Mouse (Mus musculus): ENCODE data around the gene Dtx2. TPM values are rescaled to one million over a fixed set of nuclear protein-coding genes. Genes with fewer than 3 reads are reported as not detected.
"Not testable (repeated sequence)": the region's sequence is repeated elsewhere in the genome, so short reads cannot be mapped to it uniquely, and the experiment has no call there.

Dtx2 gene
- polyA plus RNA-seq, 1 experiment from 2014 or later = 25.6 TPM

GRCm38 (mm10) chr5:136052861-136053655, 58.5 kb downstream of the Dtx2 start:
- no peaks in the 10 kb centered on the region for H3K36me3 ChIP-seq
- H3K9me3 ChIP-seq = no peaks in the 10 kb centered on the region
- no peak for ATAC-seq (ENCODE audit: low read depth)
- no peak overlapping the region for H3K4me2 ChIP-seq
- H3K27ac ChIP-seq (replicated peaks) = no peak overlapping the region
- H3K4me1 ChIP-seq (replicated peaks) = peaks cover 14% of the 10 kb centered on the region
- no peaks in the 10 kb centered on the region for H3K27me3 ChIP-seq
- WGBS = 82% methylated on average over 8 of the region's 8 CpGs
- H3K4me3 ChIP-seq = no peak overlapping the region
- H3K9ac ChIP-seq = no peak overlapping the region

GRCm38 (mm10) chr5:136054301-136055077, 59.9 kb downstream of the Dtx2 start, which contains the start of gene Upk3bl:
TSS of gene Upk3bl (plus strand) at chr5:136054492.
- Histone ChIP-seq H3K9ac (no peak within 1 kb of the TSS), H3K27me3 (no peaks in the 10 kb centered on the region), H3K27ac (replicated peaks) (no peak within 1 kb of the TSS), H3K4me2 (no peak within 1 kb of the TSS), H3K4me3 (no peak within 1 kb of the TSS), H3K9me3 (no peaks in the 10 kb centered on the region), H3K36me3 (no peaks in the 10 kb centered on the region), H3K4me1 (replicated peaks) (peaks cover 14% of the 10 kb centered on the region)
- ATAC-seq (ENCODE audit: low read depth) = no peak
- 94% methylated on average over 11 of the region's 11 CpGs for WGBS

GRCm38 (mm10) chr5:136056062-136056461, 61.5 kb downstream of the Dtx2 start:
- Histone ChIP-seq H3K4me2 (no peak overlapping the region), H3K4me3 (no peak overlapping the region), H3K36me3 (no peaks in the 10 kb centered on the region), H3K9ac (no peak overlapping the region), H3K27me3 (no peaks in the 10 kb centered on the region), H3K27ac (replicated peaks) (no peak overlapping the region), H3K4me1 (replicated peaks) (peaks cover 13% of the 10 kb centered on the region), H3K9me3 (no peaks in the 10 kb centered on the region)
- ATAC-seq (ENCODE audit: low read depth) = no peak
- WGBS = 45% methylated on average over 4 of the region's 4 CpGs

GRCm38 (mm10) chr5:136057085-136057484, 62.5 kb downstream of the Dtx2 start:
- no peak overlapping the region for H3K9ac ChIP-seq
- H3K4me3 ChIP-seq = no peak overlapping the region
- peaks cover 3% of the 10 kb centered on the region for H3K4me1 ChIP-seq (replicated peaks)
- 26% methylated on average over 8 of the region's 8 CpGs for WGBS
- H3K27ac ChIP-seq (replicated peaks) = no peak overlapping the region
- no peak for ATAC-seq (ENCODE audit: low read depth)
- H3K36me3 ChIP-seq = no peaks in the 10 kb centered on the region
- no peaks in the 10 kb centered on the region for H3K9me3 ChIP-seq
- H3K4me2 ChIP-seq = no peak overlapping the region
- H3K27me3 ChIP-seq = 0 out of 2 replicates have a peak, but pooled peaks cover 2% of the 10 kb centered on the region

- ATAC-seq (ENCODE audit: low read depth) = no peak
- H3K9ac ChIP-seq = no peak overlapping the region
These were observed 67.0 kb downstream of the Dtx2 start for GRCm38 (mm10) chr5:136061567-136061966.

GRCm38 (mm10) chr5:136063920-136064319, 69.3 kb downstream of the Dtx2 start:
- no peak for ATAC-seq (ENCODE audit: low read depth)
- Histone ChIP-seq H3K9ac (no peak overlapping the region), H3K27ac (replicated peaks) (no peak overlapping the region), H3K4me3 (no peak overlapping the region), H3K9me3 (no peaks in the 10 kb centered on the region), H3K4me1 (replicated peaks) (no peaks in the 10 kb centered on the region), H3K4me2 (no peak overlapping the region), H3K27me3 (0 out of 2 replicates have a peak, but pooled peaks cover 2% of the 10 kb centered on the region), H3K36me3 (no peaks in the 10 kb centered on the region)
- 92% methylated on average over 10 of the region's 10 CpGs for WGBS

More at GRCm38 (mm10) chr5:136061567-136061966, 67.0 kb downstream of the Dtx2 start:
- WGBS = 12% methylated on average over 12 of the region's 12 CpGs
- no peaks in the 10 kb centered on the region; the same call in 1 of the 2 replicates for H3K4me1 ChIP-seq (replicated peaks)
- no peak overlapping the region for H3K27ac ChIP-seq (replicated peaks)
- 0 out of 2 replicates have a peak, but pooled peaks cover 2% of the 10 kb centered on the region for H3K27me3 ChIP-seq
- H3K4me3 ChIP-seq = no peak overlapping the region
- H3K9me3 ChIP-seq = no peaks in the 10 kb centered on the region
- H3K4me2 ChIP-seq = no peak overlapping the region
- H3K36me3 ChIP-seq = no peaks in the 10 kb centered on the region

GRCm38 (mm10) chr5:136066404-136067148, 72.0 kb downstream of the Dtx2 start:
- H3K36me3 ChIP-seq; H3K9ac ChIP-seq; H3K4me3 ChIP-seq; H3K27me3 ChIP-seq; H3K4me1 ChIP-seq (replicated peaks); ATAC-seq (ENCODE audit: low read depth); H3K9me3 ChIP-seq; H3K27ac ChIP-seq (replicated peaks); H3K4me2 ChIP-seq: not testable (repeated sequence)
- 75% methylated on average over 11 of the region's 11 CpGs for WGBS

GRCm38 (mm10) chr5:136069411-136069810, 74.8 kb downstream of the Dtx2 start:
- Histone ChIP-seq H3K4me1 (replicated peaks) (peaks cover 4% of the 10 kb centered on the region; the same call in 1 of the 2 replicates), H3K27ac (replicated peaks) (no peak overlapping the region), H3K4me2 (no peak overlapping the region), H3K4me3 (no peak overlapping the region), H3K9ac (no peak overlapping the region), H3K27me3 (no peaks in the 10 kb centered on the region), H3K36me3 (no peaks in the 10 kb centered on the region), H3K9me3 (no peaks in the 10 kb centered on the region)
- WGBS = 67% methylated on average over 2 of the region's 2 CpGs
- ATAC-seq (ENCODE audit: low read depth) = no peak

GRCm38 (mm10) chr5:136073051-136073450, 78.5 kb downstream of the Dtx2 start:
- no peaks in the 10 kb centered on the region for H3K9me3 ChIP-seq
- WGBS = 62% methylated on average over 6 of the region's 6 CpGs

GRCm38 (mm10) chr5:136073526-136073925, 78.9 kb downstream of the Dtx2 start:
- peaks cover 13% of the 10 kb centered on the region for H3K4me1 ChIP-seq (replicated peaks)
- H3K27me3 ChIP-seq = no peaks in the 10 kb centered on the region
- WGBS = 69% methylated on average over 11 of the region's 11 CpGs
- ATAC-seq (ENCODE audit: low read depth) = no peak
- no peak overlapping the region for H3K4me3 ChIP-seq
- H3K27ac ChIP-seq (replicated peaks) = no peak overlapping the region
- H3K9me3 ChIP-seq = no peaks in the 10 kb centered on the region
- no peak overlapping the region for H3K9ac ChIP-seq
- no peak overlapping the region for H3K4me2 ChIP-seq
- no peaks in the 10 kb centered on the region for H3K36me3 ChIP-seq

More at GRCm38 (mm10) chr5:136073051-136073450, 78.5 kb downstream of the Dtx2 start:
- H3K4me1 ChIP-seq (replicated peaks) = peaks cover 13% of the 10 kb centered on the region
- ATAC-seq (ENCODE audit: low read depth) = no peak
- no peak overlapping the region for H3K4me3 ChIP-seq
- no peak overlapping the region for H3K27ac ChIP-seq (replicated peaks)
- no peak overlapping the region for H3K4me2 ChIP-seq
- no peaks in the 10 kb centered on the region for H3K27me3 ChIP-seq
- no peak overlapping the region for H3K9ac ChIP-seq
- H3K36me3 ChIP-seq = no peaks in the 10 kb centered on the region

GRCm38 (mm10) chr5:136075076-136075475, 80.5 kb downstream of the Dtx2 start:
- no peaks in the 10 kb centered on the region for H3K36me3 ChIP-seq
- peaks cover 13% of the 10 kb centered on the region for H3K4me1 ChIP-seq (replicated peaks)
- no peak overlapping the region for H3K4me2 ChIP-seq
- H3K9ac ChIP-seq = no peak overlapping the region
- H3K9me3 ChIP-seq = no peaks in the 10 kb centered on the region
- 89% methylated on average over 5 of the region's 5 CpGs for WGBS
- no peaks in the 10 kb centered on the region for H3K27me3 ChIP-seq
- no peak for ATAC-seq (ENCODE audit: low read depth)
- no peak overlapping the region for H3K27ac ChIP-seq (replicated peaks)
- H3K4me3 ChIP-seq = no peak overlapping the region

GRCm38 (mm10) chr5:136076284-136076683, 81.7 kb downstream of the Dtx2 start:
- no peak overlapping the region for H3K9ac ChIP-seq
- no peak overlapping the region for H3K4me2 ChIP-seq
- H3K9me3 ChIP-seq = no peaks in the 10 kb centered on the region
- no peaks in the 10 kb centered on the region for H3K36me3 ChIP-seq
- ATAC-seq (ENCODE audit: low read depth) = no peak
- 42% methylated on average over 7 of the region's 7 CpGs for WGBS
- no peak overlapping the region for H3K4me3 ChIP-seq
- H3K27ac ChIP-seq (replicated peaks) = no peak overlapping the region
- H3K4me1 ChIP-seq (replicated peaks) = peaks cover 13% of the 10 kb centered on the region
- H3K27me3 ChIP-seq = no peaks in the 10 kb centered on the region

All from neural tube, embryonic 13.5 days (tissue).